Mouse (Mus musculus): ENCODE measurements around the gene Tars.

Gene Tars

DNA sequence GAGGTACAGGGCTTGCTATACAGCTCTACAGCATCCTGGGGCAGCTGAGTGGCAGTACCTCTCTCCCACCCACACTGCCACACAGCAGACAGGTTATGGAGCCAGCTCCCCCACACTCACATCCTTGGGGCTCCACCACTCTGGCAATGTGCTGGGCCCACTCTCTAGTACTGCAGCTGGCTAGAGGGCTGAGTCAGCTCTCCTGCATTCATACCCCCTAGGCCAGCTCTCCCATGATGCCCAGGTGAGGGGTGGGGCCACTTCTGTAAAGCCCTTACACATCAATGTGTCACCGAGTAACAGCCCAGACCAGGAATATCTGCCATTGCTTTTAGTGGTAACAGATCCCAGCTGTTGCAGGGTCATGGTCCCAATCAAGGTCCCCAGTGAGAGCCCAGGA is 38.6 kb downstream of the Tars start:
- DNase-seq = no peak

GRCm38 (mm10) chr15:11357501-11357900 is 42.0 kb downstream of the Tars start:
- DNase-seq = no peak

GRCm38 (mm10) chr15:11355865-11356264 is 43.6 kb downstream of the Tars start:
- DNase-seq = no peak

DNA sequence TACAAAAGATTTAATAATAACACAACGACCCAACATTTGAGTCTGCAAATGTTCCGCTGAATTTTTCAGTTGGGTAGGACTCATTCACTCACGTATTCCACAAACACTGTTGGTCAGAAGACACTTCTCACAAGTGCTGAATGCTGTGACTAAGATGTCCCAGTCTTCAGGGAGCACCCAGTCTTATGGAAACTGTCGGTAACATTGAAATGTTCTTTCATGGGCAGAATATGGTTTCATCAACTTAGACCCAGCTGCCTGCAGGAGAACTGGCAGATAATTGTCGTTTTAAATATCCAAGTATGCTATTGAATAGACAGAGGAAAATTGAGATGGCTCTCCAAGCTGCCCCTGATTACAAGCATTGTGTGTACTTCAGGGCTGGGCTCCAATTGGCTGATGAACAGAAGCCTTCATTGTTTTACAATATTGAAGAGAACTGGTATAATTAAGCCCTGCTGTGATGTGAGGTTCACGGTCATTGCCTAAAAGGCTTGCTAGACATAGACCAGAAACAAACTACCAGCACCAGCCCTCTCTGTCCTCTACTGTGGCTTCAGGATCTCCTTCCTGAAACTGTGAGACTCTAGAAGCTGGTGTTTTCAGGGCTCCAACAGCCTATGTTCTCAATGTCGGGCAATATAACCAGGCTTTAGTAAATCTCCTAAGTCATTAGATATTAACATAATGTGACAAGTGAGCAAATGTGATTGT is 59.8 kb downstream of the Tars start:
- no peak for DNase-seq
